Mouse (Mus musculus): ENCODE data around the gene Slc9a9. TPM values are rescaled to one million over a fixed set of nuclear protein-coding genes. Genes with fewer than 3 reads are reported as not detected.

The Slc9a9 gene
- polyA plus RNA-seq, 1 experiment: 20.8 TPM

DNA sequence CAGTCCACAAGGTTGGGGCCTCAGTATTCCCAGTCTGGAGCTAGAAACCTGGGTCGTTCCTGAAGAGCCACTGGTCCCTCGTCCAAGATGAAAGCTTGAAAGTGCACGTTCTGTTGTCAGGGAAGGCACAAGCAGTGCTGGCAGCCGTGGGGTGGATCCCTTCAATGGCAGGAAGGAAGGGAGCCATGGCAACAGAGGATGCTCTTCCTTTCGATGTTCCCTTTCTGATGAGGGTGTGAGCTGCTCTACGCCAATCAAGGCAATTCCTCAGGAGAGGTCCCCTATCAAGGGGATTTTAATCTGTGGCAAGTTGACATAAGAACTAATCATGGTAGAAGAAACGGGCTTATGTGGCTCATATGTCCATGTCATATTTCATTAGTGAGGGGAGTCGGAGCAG, 135.8 kb downstream of the Slc9a9 start:
- DNase-seq (ENCODE audit: extremely low spot score in 1 of 2, low spot score in 1 of 2): no peak

DNA sequence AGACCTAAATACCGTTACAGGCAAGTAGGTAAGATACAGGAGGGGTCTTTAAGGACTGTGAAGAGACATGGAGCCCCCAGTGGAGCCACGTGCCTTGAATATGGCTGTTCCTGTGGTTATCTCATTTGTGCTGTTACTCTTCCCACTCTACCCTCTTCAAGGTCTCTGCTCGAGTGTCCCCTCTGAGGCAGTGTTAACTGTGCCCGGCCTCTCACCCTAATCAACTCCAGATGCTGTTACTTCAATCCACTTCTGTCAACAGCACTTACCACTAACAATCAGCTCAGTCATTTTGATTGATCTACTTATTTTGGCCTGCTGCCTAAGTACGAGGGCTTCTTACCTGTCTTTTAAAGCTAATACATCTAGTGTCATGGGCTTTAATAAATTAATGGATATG, 145.8 kb downstream of the Slc9a9 start:
- DNase-seq (ENCODE audit: extremely low spot score in 1 of 2, low spot score in 1 of 2): no peak

DNA sequence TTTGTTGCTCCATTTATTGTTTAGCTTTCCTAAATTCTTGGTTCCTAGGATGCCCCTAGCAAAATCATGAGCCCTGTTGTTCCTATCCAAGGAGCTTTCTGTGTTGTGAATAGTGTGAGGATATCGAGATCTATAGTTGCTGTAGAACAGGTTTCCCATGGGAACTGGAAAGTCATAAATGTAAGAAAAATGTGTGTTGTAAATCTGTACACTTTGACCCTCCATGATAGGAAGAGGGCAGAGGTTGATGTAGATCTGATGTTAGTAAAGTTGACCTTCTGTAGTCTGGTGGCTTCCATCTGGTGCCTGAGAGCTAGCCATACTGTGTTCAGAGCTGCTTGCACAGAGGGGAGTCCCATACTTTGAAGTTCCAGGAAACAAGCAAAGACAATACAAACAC, 151.6 kb downstream of the Slc9a9 start:
- no peak for DNase-seq (ENCODE audit: extremely low spot score in 1 of 2, low spot score in 1 of 2)

DNA sequence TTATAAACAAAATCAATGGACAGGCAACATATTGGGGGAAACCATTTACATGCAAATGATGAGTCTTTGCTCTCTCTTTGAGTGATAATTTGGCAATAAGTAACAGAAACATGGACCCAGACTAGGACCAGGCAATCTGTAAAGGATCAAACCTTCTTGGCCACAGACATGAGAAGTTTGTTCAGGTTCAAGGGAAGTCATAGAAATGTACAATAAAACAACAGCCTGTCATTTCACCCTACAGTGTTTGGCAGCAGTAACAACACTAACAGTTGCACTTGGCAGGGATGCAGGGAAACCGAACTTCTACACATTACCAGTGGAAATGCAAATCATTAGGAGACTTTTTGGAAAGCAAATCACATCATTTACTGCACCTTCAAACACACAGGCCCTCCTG, 164.1 kb downstream of the Slc9a9 start:
- DNase-seq (ENCODE audit: extremely low spot score in 1 of 2, low spot score in 1 of 2): no peak

DNA sequence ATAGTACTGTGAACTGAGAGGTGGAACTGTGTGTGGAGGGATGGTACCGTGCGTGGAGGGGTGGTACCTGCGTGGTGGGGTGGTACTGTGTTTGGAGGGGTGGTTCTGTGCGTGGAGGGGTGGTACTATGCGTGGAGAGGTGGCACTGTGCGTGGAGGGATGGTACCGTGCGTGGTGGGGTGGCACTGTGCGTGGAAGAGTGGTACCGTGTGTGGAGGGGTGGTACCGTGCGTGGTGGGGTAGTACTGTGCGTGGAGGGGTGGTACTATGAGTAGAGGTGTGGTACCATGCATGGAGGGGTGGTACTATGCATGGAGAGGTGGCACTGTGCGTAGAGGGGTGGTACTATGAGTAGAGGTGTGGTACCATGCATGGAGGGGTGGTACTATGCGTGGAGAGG, 167.7 kb downstream of the Slc9a9 start:
- DNase-seq (ENCODE audit: extremely low spot score in 1 of 2, low spot score in 1 of 2): no peak

DNA sequence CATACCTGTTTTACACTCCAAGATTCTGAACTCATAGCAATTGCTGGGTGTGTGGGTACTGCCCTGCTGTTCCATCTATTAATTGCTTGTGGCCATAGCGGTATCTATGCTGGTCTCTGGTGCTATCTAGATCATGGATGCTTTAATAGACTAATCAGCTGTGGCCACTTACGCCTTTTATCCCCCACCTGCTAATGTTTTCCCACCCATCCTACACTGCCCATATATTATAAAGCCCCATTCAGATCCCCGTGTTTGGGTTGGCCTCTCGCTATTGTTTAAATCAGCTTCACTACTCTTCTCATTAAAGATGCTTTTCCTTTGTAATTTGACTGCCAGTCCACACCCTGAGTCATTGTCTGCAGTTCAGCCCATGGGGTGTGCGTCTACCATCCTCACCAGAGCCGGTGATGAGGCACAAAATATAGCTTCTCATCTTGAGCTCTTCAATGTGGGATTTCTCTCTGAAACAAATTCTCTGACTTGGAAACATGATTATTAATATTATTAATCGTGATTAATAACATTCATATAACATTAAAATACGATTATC, 168.8 kb downstream of the Slc9a9 start:
- DNase-seq (ENCODE audit: extremely low spot score in 1 of 2, low spot score in 1 of 2): no peak

DNA sequence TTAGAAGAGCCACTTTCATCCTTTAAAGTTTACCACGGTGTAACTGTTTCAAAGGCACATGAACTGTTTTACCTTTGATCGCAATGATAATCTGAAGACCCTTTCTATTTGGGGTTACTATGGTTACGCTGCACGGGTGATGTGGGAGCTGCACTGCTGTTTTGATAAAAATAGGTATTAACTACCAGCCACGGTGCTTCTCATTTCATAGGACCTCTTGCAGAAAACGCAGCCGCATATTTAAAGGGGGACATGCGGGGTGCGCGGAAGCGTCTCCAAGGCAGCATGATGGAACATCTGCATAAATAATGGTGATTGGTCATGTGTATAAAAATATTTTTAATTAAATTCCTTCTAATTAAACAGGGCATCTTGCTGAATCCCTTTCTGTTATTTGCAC, 169.5 kb downstream of the Slc9a9 start:
- peak in 1 of 2 experiments; percentile 26 for DNase-seq (ENCODE audit: extremely low spot score in 1 of 2, low spot score in 1 of 2)

DNA sequence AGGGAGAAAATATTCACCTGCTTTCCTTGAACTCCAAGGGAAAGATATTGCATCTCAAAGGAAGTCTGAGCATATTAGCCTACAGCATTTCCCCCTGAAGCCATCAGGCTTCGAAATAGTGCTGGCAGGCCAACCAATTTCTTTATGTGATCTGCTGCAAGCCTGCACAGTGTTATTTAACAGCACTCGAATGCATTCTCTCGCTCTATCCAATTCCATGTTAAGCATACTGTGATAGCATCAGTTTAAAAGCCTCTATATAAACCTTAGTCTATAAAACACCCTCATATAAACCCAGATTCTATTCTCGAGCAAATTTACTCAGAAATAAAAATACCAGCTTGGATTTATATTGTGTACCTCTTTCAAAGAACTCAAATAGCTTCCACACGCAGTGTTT, 170.7 kb downstream of the Slc9a9 start:
- DNase-seq (ENCODE audit: extremely low spot score in 1 of 2, low spot score in 1 of 2): no peak

DNA sequence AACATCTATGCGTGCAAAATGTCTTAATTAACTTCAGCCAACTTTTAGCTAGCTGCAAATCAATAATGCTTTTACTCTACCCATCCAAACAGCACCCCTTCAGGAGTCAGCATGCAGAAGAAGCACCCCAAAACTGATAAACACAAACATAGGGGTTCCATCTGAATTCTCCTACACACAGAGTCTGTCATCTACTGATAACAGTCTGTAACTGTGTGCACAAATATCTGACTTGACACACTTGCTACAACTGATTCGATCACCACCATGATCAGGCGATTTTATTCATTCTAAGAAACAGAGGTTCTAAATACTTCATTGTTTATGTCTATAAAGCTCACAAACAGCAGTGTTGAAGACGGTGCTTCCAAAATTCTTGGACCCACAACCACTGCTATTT, 171.3 kb downstream of the Slc9a9 start:
- DNase-seq (ENCODE audit: extremely low spot score in 1 of 2, low spot score in 1 of 2): no peak

DNA sequence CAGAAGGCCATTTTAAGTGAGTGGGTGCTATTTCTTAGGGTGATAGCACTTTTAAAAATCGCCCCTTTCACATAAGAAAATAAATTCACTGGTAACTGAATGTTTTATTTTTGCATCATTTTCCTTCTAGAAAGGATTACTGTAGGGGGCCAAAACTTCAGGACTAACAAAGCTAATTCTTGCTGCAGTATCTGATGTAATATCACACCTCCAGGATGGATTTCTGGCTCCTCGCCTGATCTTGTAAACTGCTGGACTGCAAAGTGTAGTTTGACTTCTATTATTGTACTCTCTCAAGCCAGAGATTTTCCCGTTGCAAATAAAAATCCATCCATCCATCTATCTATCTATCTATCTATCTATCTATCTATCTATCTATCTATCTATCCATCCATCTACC, 174.5 kb downstream of the Slc9a9 start:
- no peak for DNase-seq (ENCODE audit: extremely low spot score in 1 of 2, low spot score in 1 of 2)

DNA sequence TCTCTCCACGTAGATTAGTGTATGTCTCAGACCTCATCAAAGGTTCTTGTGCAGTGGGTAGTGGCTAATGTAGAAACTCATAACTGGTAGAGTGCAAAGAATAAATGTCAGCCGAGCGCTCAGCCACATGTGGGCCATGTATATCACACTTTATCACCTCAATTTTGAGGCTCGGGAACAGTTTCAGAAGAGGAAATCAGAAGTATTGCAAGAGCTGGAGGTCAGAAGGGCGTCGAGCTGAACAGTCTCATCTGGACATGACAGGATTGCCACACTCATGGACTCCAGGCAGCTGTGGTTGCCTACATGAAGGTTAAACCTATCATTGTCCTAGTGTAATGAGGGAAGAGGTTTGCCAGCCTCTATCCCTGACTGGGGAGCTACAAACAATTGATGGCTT, 177.9 kb downstream of the Slc9a9 start:
- no peak for DNase-seq (ENCODE audit: extremely low spot score in 1 of 2, low spot score in 1 of 2)

DNA sequence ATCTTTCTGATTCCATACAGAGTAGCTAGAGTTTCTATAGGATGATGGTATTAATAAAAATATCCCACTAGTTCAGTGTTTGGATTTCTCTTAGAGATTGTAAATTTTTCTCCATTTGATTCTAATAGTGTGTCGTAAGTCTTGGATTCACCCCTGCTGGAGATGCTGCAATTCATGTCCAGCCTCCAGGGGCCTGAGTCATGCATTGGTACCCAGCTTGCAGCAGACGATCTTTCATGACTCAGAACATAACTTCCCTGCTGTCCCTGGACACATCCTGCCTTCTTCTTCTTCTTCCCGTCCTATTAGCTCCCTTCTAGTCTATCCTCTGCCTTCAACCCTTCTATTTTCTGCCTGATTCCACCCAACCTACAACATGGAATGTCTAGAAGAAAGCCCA, 181.8 kb downstream of the Slc9a9 start:
- no peak for DNase-seq (ENCODE audit: extremely low spot score in 1 of 2, low spot score in 1 of 2)

DNA sequence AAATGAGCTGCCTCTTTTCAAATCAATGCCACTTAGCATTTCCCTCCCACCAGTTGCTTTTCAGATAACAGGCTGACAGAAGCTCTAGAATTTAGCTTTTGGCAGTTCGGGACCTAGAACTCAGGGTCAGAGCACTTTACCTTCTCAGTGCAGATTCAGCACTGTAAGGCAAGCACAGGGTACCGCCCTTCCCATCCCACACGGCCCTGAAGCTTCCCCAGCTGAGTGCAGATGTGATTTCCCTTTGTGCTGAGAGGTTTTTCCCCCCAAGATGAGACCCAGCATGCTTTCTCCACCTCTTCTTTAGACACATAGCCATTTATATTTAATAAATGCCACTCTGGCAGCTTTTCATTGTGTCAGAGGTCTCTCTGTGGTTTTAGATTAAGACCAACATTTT, 186.4 kb downstream of the Slc9a9 start:
- no peak for DNase-seq (ENCODE audit: extremely low spot score in 1 of 2, low spot score in 1 of 2)

DNA sequence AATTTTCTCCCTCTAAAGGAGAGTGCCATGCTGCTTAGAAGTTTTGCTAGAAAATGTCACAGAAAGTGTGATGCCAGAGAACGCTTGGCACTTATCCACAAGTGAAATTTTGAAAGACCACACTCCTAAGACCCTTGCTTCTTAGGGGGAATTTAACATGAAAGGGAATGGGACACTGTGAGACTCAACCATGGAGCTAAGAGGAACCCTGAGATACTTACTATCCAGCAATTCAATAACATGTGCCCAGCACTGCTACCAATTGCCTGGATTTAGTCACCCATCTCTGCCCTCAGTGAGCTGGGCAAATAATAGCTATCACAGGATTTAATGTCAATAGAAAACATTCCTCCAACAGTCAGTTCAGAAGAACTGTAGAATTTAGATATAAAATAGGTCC, 198.8 kb downstream of the Slc9a9 start:
- no peak for DNase-seq (ENCODE audit: extremely low spot score in 1 of 2, low spot score in 1 of 2)

DNA sequence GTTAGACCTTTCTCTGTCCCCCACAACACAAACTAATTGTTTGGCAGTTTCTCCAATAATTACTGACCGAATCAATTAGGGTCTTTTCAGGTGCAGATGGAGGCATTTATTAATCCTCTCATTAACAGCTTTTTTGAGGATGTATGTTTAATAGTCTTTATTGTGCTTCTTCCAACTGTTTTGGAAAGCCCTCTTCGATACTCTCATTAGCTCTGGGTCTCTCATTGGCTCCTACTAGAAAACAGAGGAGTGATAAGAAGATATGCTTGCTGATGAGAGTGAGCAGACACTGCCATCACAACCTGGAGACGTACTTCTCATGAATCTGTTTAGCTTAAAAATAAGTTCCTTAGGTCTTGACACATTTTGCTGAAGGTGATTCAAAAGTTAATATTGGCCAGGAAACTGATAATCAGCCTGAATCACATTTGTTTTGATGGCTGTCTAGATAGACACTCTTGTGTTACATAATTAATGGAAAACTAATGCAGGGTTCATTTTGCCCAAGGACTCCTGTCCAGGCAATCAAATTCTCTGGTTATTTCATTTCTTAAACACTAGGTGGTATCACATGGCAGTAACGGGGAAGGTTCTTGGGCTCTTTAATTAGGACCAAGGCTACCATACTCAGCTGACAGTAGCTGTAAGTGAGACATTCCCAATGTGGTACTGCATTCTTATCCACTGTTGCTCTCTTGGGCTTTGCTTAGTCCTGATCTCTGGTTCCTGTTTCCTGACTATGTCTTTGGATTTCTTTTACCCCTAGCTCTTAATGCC, 199.5 kb downstream of the Slc9a9 start:
- DNase-seq (ENCODE audit: extremely low spot score in 1 of 2, low spot score in 1 of 2): no peak

DNA sequence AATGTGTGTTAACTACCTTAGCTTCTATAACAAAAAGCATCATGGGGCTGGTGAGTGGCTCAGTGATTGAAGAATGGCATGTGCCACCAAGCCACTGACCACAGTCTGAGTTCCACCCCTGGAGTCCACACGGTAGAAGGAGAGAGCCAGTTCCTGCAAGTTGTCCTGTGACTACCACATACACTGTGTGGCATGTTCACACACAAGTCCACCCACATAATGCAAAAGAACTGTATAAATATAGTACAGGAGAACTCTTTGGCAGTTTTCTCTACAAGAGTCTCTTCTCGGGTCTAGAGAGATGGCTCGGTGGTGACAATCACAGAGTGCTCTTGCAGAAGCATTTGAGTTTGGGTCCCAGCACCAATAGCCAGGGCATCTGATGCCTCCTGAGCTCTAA, 212.8 kb downstream of the Slc9a9 start:
- peak in 1 of 2 experiments; percentile 5 for DNase-seq (ENCODE audit: extremely low spot score in 1 of 2, low spot score in 1 of 2)

DNA sequence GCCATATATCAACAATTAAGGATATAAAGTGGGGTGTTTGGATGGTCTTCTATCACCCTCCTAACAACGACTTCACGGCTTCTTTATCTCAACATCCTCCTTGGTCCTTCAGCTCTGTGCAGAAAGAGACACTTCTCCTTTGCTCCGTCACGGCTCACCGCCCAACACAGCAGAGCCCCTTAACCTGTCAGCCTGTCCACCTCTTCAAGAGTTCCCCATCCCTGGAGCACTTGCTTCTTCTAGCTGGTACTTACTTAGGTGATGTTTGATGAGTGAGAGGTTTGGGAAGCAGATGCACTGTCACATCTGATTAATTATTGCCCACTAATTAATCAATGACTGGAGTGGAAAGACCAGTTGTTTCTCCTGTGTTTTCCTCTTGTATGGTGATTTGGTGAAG, 213.7 kb downstream of the Slc9a9 start:
- DNase-seq (ENCODE audit: extremely low spot score in 1 of 2, low spot score in 1 of 2): no peak

DNA sequence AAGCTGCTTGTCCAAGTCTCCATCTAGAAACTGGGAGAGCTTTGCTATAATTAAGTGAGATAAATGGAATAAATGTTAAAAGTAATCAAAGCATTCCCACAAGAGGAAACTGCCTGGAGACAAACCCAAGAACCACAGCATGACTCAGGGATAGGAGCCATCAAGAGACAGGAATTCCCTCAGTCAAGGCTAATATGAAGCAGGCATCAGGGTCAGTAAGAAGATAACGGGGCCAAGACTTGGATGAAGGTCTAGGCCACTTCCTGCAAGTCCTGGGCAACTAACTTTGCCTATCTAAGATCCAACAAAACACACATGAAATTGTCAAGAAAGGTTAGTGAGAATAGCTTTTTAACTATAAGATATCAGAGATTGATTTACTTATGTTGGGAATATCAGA, 215.4 kb downstream of the Slc9a9 start:
- DNase-seq (ENCODE audit: extremely low spot score in 1 of 2, low spot score in 1 of 2): no peak

DNA sequence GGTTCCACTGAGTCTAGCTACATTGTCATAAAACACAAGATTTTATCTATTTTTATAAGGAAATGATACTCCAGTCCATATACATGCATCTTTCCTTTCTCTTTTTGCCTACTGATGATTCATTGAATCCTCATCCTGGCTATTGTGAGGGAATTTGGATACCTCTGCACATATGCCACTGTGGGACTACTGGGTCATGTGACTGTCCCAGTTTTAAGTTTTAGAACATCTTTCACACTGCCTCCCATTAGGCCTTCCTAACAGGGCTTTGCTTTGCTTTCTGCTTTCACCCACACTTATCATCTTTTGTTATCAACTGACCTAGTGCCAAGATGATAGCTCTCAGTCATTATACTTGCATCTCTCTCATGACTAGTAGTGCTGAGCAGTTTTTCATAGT, 219.9 kb downstream of the Slc9a9 start:
- DNase-seq (ENCODE audit: extremely low spot score in 1 of 2, low spot score in 1 of 2): no peak

DNA sequence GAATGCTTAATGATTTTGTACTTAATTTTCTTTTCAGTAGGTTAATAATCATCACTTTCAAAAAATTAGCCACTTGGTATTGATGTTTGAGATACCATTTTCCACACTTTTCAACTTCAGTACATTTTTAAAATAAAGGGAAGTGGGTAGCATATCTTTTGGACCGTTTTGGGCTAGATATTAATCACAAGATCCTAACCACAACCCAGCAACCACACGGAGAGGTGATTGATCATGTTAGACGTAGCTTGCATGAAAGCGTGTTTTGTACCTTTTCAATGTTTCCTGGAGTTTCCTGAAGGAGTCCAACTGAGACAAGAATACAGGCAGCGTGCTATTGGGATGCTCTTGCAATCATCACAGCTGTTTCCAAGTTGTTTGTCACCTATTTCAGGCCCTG, 226.2 kb downstream of the Slc9a9 start:
- DNase-seq (ENCODE audit: extremely low spot score in 1 of 2, low spot score in 1 of 2): no peak

DNA sequence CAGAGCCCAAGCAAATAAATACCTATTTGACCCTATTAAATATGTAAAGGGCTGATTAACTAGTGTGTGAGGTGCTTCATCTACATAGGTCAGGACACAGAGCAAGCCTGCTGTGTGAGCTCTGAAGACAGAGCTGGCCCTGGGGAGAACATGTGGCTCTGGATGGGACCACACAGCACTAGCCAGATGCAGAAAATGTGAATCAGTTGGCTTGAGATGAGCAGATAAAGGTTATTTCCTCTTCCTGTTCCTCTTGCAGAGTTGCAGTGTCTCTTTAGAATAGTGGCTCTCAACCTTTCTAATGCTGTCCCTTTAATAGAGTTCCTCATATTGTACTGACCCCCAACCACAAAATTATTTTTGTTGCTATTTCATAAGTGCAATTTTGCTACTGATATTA, 234.5 kb downstream of the Slc9a9 start:
- no peak for DNase-seq (ENCODE audit: extremely low spot score in 1 of 2, low spot score in 1 of 2)

DNA sequence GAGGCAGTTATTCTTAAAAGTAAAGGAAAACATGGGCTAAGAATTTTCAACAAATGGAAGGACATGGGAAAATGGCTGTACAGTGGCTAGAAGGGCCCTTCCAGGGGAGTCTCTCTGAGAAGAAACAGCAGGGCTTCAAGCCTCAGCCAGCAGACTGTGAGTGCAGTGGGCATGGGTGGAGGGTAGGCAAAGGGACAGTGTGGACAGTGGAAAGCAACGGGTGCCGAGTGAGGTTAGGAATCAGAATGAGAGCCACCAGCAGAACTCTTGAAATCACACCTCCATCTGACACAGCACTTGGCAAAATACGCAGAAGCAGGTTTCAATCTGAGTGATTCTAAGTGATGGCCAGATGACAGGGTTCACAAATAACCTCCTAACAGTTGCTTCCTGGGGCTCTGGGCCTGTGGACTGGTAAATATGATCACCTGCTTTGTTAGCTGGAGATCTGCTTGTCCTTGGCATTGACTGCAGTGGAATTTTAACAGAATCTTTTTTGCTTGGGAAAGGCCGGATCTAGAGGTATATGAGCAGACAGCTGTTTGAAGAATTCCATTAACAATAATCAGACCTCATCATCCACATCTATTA, 237.4 kb downstream of the Slc9a9 start:
- DNase-seq (ENCODE audit: extremely low spot score in 1 of 2, low spot score in 1 of 2): no peak
